Mouse (Mus musculus): Measurements from ENCODE around the gene Tspan12. TPM values are rescaled to one million over a fixed set of nuclear protein-coding genes. Genes with fewer than 3 reads are reported as not detected.
"Not testable (repeated sequence)": the region's sequence is repeated elsewhere in the genome, so short reads cannot be mapped to it uniquely, and the experiment has no call there.

Gene Tspan12
- 10 to 100 TPM in 1 of 2 experiments, 1 to 10 TPM in 1; 7.1 to 15.5 TPM for total RNA-seq (2021)
- long read RNA-seq, experiment 1, partial matches to known transcripts: 26 of 32 reads
- long read RNA-seq, experiment 1, other reads (novel, unspliced or antisense): 6 of 32 reads
- long read RNA-seq, experiment 2, partial matches to known transcripts: 17 of 21 reads
- long read RNA-seq, experiment 2, other reads (novel, unspliced or antisense): 4 of 21 reads

- no peak for TF ChIP-seq CTCF (IDR thresholded peaks at IDR 0.05)
- intact Hi-C loops (cut with DNase I): loop anchor here (5.0 kb wide), 2 partner anchors 55 to 95 kb away; partner anchors contain the start of gene Ing3
- H3K4me3 ChIP-seq: peak within 1 kb of the TSS; percentile 88
- H3K27ac ChIP-seq: peak within 1 kb of the TSS; percentile 93
- no peak for DNase-seq
Observed at GRCm38 (mm10) chr6:21852344-21852785, at the start of gene Tspan12. TSS of gene Tspan12 (minus strand) at chr6:21852515.

GRCm38 (mm10) chr6:21894451-21894850 is 42.1 kb upstream of the Tspan12 start:
- DNase-seq: peak; percentile 18
- TF ChIP-seq CTCF (IDR thresholded peaks at IDR 0.05): no peak
- H3K27ac ChIP-seq: no peak overlapping the region
- intact Hi-C loops (cut with DNase I): no loop called here
- no peak overlapping the region for H3K4me3 ChIP-seq

DNA sequence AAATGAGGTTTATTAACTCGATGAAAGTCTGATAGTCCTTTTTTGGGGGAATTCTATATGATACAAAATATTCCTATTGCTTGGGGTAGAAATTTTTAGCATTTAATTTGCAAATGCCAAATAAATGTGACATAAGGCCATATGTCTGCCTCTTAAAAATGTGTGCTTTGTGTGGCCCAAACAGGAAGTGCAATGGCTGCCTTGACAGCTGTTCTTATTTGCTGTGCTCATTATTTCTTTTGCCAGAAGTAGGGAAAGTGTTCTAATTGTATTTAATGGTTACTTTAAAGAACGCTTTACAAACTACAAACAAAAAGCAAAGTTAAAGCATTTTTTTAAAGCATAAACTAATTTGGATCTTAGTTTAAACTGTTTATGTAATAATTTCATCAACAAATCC is 36.8 kb upstream of the Tspan12 start:
- no peak overlapping the region for H3K27ac ChIP-seq
- no peak for DNase-seq
- no peak overlapping the region for H3K4me3 ChIP-seq
- no peak for TF ChIP-seq CTCF (IDR thresholded peaks at IDR 0.05)
- intact Hi-C loops (cut with DNase I): no loop called here

- DNase-seq; H3K27ac ChIP-seq; intact Hi-C loops (cut with DNase I); H3K4me3 ChIP-seq: not testable (repeated sequence)
Observed at GRCm38 (mm10) chr6:21887971-21888370, 35.7 kb upstream of the Tspan12 start.

DNA sequence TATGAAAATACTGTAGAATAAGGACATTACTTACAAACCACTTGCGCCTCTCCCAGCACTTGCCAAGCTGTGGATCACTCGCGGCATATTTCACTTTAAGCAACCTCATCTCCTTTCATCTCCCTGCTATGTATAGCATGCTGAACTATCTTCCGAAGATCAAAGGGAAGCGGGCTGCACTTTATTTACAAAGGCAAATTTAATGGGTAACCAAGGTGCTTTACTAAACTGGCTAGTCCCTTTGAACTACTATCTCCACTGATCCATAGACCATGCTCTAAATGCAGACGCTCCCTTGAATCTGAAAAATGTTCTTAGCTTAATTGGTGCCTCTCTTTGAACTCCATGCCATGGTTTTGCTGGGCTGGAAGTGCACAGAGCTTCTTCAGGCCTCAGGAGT is 27.2 kb upstream of the Tspan12 start:
- no peak for TF ChIP-seq CTCF (IDR thresholded peaks at IDR 0.05)
- H3K27ac ChIP-seq: no peak overlapping the region
- H3K4me3 ChIP-seq: no peak overlapping the region
- intact Hi-C loops (cut with DNase I): no loop called here
- no peak for DNase-seq

- Histone ChIP-seq H3K4me3 (no peak overlapping the region), H3K27ac (no peak overlapping the region)
- intact Hi-C loops (cut with DNase I): no loop called here
- DNase-seq: no peak
- TF ChIP-seq CTCF (IDR thresholded peaks at IDR 0.05): no peak
Observed at GRCm38 (mm10) chr6:21867310-21867709, 15.0 kb upstream of the Tspan12 start.

DNA sequence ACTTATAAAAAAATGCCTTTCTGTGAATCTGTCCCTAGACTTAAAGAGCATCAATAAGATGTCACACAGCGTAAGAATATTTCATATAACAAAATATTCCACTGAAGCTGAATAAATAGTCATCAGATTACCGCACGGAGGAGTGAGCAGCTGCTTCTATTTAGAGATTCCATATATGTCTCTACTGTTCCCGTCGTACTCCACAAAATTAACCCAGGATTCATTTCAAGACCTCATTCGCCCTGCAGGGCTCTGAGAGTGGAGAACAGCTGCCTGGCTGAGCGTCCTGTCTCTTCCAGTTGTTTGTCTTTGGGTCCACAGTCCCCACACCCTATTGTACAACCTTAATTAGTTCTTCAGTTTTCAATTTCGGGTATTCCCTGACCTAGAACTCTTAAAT is 11.9 kb upstream of the Tspan12 start:
- intact Hi-C loops (cut with DNase I): no loop called here
- no peak for TF ChIP-seq CTCF (IDR thresholded peaks at IDR 0.05)
- Histone ChIP-seq H3K4me3 (no peak overlapping the region), H3K27ac (no peak overlapping the region)
- no peak for DNase-seq

DNA sequence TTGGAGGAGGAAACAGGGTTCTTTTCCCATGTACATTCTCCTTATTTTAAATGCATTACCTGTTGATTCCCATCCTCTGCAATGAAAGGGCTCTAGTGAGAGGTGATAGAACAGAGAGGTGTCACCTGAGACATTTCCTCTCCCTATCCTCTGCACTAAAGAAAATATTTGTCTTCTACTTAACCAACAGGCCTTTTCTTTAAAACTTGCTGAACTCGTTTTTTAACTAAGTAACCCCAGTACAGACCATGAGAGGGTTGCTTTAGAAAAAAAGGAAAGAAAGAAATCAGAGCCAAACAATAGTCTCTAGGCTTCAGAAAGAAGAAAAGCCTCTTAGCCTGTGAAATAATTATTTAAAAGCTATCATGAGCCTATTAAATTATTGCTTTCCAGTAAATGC is 11.2 kb upstream of the Tspan12 start:
- intact Hi-C loops (cut with DNase I): no loop called here
- no peak overlapping the region for H3K4me3 ChIP-seq
- no peak for DNase-seq
- no peak for TF ChIP-seq CTCF (IDR thresholded peaks at IDR 0.05)
- no peak overlapping the region for H3K27ac ChIP-seq

DNA sequence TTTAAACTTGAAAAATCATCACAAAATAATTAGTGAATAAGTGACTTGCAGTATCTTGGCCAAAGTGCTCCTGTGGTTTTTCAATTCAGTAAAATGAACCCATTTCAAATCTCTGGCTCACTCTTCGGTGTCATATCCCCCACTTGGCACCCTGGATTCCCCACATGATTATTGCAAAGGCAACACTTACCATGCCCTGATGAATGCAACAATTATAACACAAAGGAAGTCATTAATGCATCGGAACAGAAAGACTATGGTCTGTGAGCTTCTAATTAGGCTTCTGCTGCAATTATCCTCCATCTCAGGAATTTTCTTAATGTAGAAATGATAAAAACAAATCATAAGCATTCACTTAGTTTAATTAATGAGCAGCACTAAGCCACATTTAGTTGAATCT is 9.0 kb upstream of the Tspan12 start:
- no peak for DNase-seq
- no peak overlapping the region for H3K27ac ChIP-seq
- TF ChIP-seq CTCF (IDR thresholded peaks at IDR 0.05): no peak
- intact Hi-C loops (cut with DNase I): no loop called here
- H3K4me3 ChIP-seq: no peak overlapping the region

DNA sequence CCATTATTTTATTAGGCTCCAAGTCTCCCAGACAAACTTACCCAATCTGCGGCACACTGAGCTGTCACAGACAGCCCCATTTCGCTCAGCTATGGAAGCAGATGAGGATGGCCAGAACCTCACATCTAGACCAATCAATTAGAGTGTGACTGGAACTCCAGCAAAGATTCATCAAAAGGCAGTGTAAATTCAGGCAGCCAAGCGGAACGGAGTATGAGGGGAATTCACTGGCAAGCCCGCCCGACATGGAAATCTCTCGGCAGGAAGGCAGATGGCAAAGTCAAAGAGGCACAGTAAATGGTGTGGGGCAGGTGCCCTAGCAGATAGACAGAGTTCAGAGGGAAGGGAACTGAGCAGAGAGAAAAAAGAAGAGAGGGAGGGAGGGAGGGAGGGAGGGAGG is 5.5 kb upstream of the Tspan12 start:
- Histone ChIP-seq H3K27ac (no peak overlapping the region), H3K4me3 (peak overlapping the region; percentile 28; the same call in 1 of the 2 replicates)
- intact Hi-C loops (cut with DNase I): no loop called here
- TF ChIP-seq CTCF (IDR thresholded peaks at IDR 0.05): no peak
- DNase-seq: no peak

GRCm38 (mm10) chr6:21855921-21856320 is 3.6 kb upstream of the Tspan12 start:
- intact Hi-C loops (cut with DNase I): no loop called here

DNA sequence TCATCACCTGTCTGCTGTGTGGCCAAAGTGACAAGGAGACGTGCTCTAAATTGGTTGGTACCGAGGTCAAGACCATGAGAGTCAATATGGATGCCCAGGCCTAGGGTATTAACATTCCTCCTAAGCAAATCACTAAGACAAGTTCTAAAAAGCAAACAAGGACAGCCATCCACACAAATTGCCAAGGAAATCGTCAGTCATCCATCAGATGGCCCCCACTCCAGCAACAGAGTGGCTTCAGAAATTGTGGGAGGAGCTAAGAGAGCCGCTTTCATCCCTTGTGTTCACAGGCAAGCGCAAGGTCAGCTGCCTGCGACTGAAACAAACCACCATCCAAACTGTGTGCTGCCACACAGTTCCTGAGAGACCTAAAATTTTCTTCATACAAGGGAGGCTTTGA is 1.0 kb upstream of the Tspan12 start:
- no peak overlapping the region for H3K4me3 ChIP-seq
- intact Hi-C loops (cut with DNase I): loop anchor here (5.0 kb wide), 2 partner anchors 56 to 94 kb away; partner anchors contain the start of gene Ing3

More at GRCm38 (mm10) chr6:21855921-21856320, 3.6 kb upstream of the Tspan12 start:
- Histone ChIP-seq H3K27ac (no peak overlapping the region), H3K4me3 (no peak overlapping the region)
- no peak for TF ChIP-seq CTCF (IDR thresholded peaks at IDR 0.05)
- no peak for DNase-seq

GRCm38 (mm10) chr6:21851596-21852343 is 545 bp downstream of the Tspan12 start:
- intact Hi-C loops (cut with DNase I): loop anchor here (5.0 kb wide), 2 partner anchors 54 to 96 kb away; partner anchors contain the start of gene Ing3
- H3K4me3 ChIP-seq: peak overlapping the region; percentile 88
- TF ChIP-seq CTCF (IDR thresholded peaks at IDR 0.05): peak; percentile 43; the same call in 1 of the 2 replicates
- DNase-seq: peak; percentile 90
- H3K27ac ChIP-seq: peak overlapping the region; percentile 93

More for the DNA sequence above, 1.0 kb upstream of the Tspan12 start:
- DNase-seq: no peak
- H3K27ac ChIP-seq: no peak overlapping the region
- no peak for TF ChIP-seq CTCF (IDR thresholded peaks at IDR 0.05)
